Mouse (Mus musculus): ENCODE data around the gene Nbas.

Gene Nbas

DNA sequence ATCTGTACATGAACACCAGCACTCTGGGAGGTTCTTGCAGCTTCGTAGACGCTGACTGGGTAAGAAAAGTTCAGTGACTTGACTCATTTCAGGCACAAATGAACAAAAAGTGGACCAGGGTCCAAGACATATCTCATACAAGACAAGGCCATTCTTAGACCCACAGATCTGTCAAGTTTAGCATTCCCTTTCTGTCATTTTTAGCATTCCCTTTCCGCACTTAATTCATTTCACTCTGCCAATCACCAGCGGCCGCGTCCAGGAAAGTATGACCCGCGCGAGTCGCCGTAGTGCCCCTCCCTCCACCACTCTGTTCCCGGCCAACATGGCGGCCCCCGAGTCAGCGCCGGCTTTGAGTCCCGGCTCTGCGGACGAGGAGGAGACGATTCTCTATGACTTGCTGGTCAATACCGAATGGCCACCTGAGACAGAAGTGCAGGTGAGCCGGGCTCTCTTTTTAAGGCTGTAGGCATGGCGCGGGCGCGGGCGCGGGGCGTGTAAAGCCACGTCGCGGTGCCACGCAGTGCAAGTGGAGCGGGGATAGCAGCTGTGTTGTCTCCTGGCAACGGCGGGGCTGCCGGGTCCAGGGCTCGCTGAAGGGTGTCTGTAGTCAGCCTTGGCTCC lies at the start of gene Nbas:
Nbas (plus strand) TSS at position 308 of the 624 bp plus-strand sequence.
- DNase-seq (ENCODE audit: low spot score): peak; percentile 92

- no peak for DNase-seq (ENCODE audit: low spot score)
These were observed 26.5 kb upstream of the Nbas start for GRCm38 (mm10) chr12:13242453-13242852.

- DNase-seq (ENCODE audit: low spot score): peak; percentile 81
These were observed 20.0 kb upstream of the Nbas start, which contains the start of gene Ddx1 for GRCm38 (mm10) chr12:13248691-13249572. Ddx1 (minus strand) TSS chr12:13249213.

DNA sequence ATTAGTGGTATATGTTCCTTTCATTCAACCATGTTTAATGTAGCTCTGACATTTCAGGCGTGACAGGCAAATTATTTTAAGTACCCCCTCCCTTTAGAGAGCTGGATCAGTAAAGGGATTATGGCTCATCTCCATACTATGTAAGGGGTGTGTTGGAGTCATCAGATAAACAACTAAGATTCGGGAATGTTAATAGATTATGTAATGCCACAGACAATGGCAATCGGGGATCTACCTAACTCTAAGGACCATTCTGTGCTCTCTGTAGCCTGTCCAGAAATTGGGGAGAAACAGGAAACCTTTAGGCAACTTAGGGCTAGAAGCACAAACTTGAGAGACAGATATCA lies 19.4 kb upstream of the Nbas start:
- no peak for DNase-seq (ENCODE audit: low spot score)

- DNase-seq (ENCODE audit: low spot score): no peak
These were observed 13.9 kb upstream of the Nbas start for GRCm38 (mm10) chr12:13255068-13255467.

GRCm38 (mm10) chr12:13255701-13256100 lies 13.2 kb upstream of the Nbas start:
- DNase-seq (ENCODE audit: low spot score): no peak

DNA sequence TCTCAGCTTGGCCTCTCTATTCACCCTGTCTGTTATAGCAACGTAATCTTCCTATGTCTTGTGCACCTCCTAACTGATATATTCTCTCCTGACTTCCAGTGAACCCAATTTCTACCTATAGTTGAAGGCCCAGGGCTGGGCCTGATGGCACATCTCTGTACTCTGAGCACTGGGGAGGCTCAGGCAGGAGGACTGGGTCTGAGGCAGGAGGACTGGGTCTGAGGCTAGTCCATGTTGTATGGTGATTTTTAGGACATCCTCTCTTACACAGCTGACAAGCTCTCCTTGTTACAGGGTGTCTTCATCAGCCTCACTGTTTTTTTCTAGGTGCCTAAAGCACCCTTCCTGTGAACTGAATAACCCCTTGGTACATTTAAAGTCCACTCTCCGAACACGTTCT lies 521 bp upstream of the Nbas start:
- no peak for DNase-seq (ENCODE audit: low spot score)

DNA sequence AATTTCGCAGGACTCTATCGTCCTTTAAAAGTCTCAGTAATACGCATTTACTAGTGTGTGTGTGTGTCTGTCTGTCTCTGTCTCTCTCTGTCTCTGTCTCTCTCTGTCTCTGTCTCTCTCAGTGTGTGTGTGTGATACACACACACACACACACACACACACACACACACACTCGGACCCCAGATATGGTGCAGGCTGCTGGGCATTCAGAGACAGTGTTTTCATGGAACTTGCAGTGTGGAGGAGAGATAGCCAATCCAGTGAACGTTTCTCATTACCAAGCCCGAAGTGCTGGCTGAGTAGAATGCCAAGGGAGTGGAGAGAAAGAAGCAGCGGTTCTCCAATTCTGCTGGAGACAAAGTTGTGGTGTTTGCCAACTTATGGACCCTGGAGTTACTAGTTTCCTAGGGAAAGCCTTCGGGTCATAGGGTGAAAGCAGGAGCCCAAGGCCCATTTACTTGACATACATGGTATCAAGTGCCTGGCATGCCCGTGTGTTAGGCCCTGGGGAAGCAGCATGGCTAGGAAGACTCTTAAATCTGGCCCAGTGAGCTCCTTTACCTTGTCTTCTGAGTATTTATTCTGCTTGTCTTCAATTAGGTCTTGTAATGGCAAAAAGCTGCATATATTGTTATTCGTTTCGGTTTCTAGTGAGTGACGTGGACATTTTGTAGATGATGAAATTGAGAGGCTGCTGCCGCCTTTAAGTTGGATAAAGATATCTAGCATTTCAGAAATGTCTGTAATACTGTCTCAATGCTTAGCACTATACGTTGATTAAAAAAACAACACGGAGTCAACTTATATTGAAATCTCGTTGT lies 847 bp downstream of the Nbas start:
- DNase-seq (ENCODE audit: low spot score): no peak

GRCm38 (mm10) chr12:13291453-13291852 lies 22.5 kb downstream of the Nbas start:
- DNase-seq (ENCODE audit: low spot score): no peak

GRCm38 (mm10) chr12:13293421-13293881 lies 24.5 kb downstream of the Nbas start:
- DNase-seq (ENCODE audit: low spot score): no peak

GRCm38 (mm10) chr12:13303037-13303436 lies 34.1 kb downstream of the Nbas start:
- no peak for DNase-seq (ENCODE audit: low spot score)

GRCm38 (mm10) chr12:13313966-13314365 lies 45.0 kb downstream of the Nbas start:
- no peak for DNase-seq (ENCODE audit: low spot score)

DNA sequence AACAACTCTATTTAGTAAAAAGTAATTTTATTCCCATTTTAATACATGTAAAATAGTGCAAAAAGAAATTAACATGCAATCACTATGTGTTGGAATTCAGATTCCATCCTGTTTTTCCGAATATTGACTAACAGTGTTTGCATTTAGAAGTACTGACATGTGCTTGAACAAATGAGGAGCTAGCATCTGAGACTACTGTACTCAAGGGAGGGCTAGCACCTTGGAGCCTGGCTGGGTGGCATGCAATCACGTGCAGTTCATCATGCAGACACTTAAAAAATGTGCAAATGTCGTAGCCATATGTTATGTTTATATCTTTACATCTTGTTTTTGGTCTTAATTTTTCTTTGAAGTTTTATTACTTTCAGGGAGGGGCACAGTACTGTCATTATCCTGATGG lies 45.5 kb downstream of the Nbas start:
- DNase-seq (ENCODE audit: low spot score): no peak

DNA sequence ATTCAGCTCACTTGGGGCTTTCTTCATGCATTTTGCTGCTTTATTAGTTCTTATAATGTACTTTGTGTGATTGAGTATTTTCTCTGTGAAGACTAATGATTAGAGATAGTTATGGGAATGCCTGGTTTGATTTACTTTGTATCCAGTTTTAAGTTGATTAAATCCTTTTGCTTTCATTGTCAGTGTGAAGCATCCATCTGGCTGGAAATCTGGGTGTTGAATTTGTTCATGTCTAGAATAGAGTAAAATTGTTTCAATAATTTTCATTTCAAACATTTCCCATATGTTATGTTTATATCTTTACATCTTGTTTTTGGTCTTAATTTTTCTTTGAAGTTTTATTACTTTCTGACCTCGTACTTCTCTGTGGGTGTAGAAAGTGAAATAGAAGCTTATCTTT lies 46.1 kb downstream of the Nbas start:
- DNase-seq (ENCODE audit: low spot score): no peak

DNA sequence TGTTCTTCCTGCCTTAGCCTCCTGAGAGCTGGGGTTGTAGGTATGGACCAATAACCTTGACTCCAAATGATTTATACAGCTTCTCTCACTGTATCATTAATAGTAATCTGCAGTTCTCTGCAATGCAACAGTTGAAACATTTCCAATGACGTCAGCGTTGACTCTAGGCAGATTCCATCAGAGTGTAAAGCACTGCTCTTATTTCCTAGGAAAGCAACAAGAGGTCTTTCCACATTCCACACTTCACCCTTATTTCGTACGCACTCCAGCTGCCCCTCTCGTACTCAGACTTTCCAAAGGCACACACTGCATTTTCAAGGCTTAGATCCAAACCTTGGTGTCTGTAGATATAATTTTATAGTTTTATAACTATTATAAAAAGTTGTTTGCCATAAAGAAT lies 73.6 kb downstream of the Nbas start:
- no peak for DNase-seq (ENCODE audit: low spot score)

DNA sequence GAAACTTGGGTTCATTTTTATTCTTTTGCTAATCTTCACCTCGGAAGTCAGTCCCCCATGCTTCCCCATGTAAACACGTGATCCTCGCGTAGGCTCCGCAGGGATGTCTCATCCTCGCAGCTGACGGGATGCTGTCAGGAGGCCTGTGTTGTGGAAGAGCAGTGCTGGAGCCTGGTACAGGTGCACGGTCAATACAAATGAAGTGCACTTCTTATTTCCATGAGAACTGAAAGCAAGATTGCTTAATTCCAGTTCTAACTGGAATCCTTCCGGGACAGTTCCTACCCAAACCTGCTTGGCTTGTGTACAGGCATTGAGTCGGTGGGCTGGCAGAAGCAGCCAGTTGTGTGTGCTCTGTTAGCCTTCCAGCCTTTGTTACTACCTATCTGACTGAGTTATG lies 87.3 kb downstream of the Nbas start:
- DNase-seq (ENCODE audit: low spot score): no peak

- no peak for DNase-seq (ENCODE audit: low spot score)
These were observed 87.8 kb downstream of the Nbas start for GRCm38 (mm10) chr12:13356769-13357168.

- no peak for DNase-seq (ENCODE audit: low spot score)
These were observed 88.3 kb downstream of the Nbas start for GRCm38 (mm10) chr12:13357229-13357628.

DNA sequence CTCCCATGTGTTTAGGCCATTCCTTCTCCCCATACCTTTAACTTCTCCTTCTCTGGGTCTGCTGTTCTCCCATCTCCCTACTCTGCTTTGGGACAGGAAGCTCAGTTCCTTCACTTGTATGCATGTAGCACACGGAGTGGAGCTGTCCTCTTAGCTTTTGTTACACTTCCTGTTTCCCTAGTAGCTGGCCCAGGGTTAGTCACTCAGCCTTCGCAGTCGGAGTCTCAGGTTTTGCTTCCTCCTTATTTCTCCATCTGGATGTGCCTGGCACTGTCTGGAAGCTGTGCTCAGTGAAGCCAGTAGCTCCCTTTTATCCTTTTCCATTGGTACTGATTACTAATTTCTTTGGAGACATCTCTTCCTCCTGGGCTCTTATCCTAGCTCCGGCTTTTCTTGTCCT lies 89.9 kb downstream of the Nbas start:
- peak; percentile 6 for DNase-seq (ENCODE audit: low spot score)

GRCm38 (mm10) chr12:13360183-13360811 lies 91.4 kb downstream of the Nbas start:
- DNase-seq (ENCODE audit: low spot score): no peak

GRCm38 (mm10) chr12:13381580-13381979 lies 112.6 kb downstream of the Nbas start:
- DNase-seq (ENCODE audit: low spot score): no peak

GRCm38 (mm10) chr12:13382046-13382445 lies 113.1 kb downstream of the Nbas start:
- no peak for DNase-seq (ENCODE audit: low spot score)
